ENCODE assay signal across 21 mouse cellular contexts in the genomic region with DNA sequence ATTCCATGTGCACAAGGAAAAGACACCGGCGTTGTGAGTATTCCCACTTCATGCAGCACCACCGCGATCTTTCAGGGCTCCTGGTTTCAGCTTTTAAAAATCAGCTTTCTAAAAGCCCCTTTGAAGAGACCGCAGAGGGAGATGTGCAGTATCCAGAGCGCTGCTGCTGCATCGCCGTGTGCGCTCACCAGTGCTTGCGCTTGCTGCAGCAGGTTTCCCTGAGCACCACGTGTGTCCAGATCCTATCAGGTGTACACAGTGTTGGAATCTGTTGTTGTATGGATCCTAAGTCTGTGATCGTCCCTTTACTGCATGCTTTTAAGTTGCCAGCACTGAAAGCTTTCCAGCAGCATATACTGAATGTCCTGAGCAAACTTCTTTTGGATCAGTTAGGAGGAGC. TPM values are rescaled to one million over a fixed set of nuclear protein-coding genes. Genes with fewer than 3 reads are reported as not detected.
DNase-seq lines count a peak whose midpoint lies in the region; ATAC-seq lines count a peak whose summit lies in the region.
"Had no signal": no experiment of that assay in that cellular context is flagged by ENCODE, and none has a peak within 500 bp of the region (broad histone marks: within the 10 kb centered on the region; RNA-seq: fewer than 3 reads in every experiment).

No protein-coding gene starts in this region.

- no peak overlapping the region for H3K9ac ChIP-seq in midbrain, embryonic 12.5 days (replicated peaks)
- H3K9ac ChIP-seq in midbrain, embryonic 11.5 days (ENCODE audit: low read length), result no peak overlapping the region
- peak overlapping the region; percentile 3; the same call in 1 of the 2 replicates for H3K9ac ChIP-seq in forebrain, embryonic 14.5 days (ENCODE audit: low read length)
- no peak overlapping the region for H3K9ac ChIP-seq in midbrain, embryonic 16.5 days (ENCODE audit: low read depth, low read length)
- H3K9ac ChIP-seq: embryonic facial prominence, embryonic 13.5 days; heart, embryonic 12.5 days; hindbrain, embryonic 14.5 days; intestine, embryonic 15.5 days had no signal

- no peak overlapping the region for H3K4me2 ChIP-seq in midbrain, embryonic 12.5 days (replicated peaks)
- H3K4me2 ChIP-seq in midbrain, embryonic 11.5 days, result no peak overlapping the region
- H3K4me2 ChIP-seq in forebrain, embryonic 14.5 days (ENCODE audit: low read length), result no peak overlapping the region
- H3K4me2 ChIP-seq in midbrain, embryonic 16.5 days (ENCODE audit: low read length), result no peak overlapping the region
- H3K4me2 ChIP-seq: embryonic facial prominence, embryonic 13.5 days; heart, embryonic 12.5 days; hindbrain, embryonic 14.5 days; intestine, embryonic 15.5 days had no signal

- H3K36me3 ChIP-seq in midbrain, embryonic 12.5 days, result no peaks in the 10 kb centered on the region
- no peaks in the 10 kb centered on the region for H3K36me3 ChIP-seq in midbrain, embryonic 11.5 days (ENCODE audit: control insufficient read depth, insufficient read depth, low read length)
- H3K36me3 ChIP-seq in forebrain, embryonic 14.5 days (ENCODE audit: control insufficient read depth, insufficient read depth, low read length), result 0 out of 2 replicates have a peak, but pooled peaks cover 3% of the 10 kb centered on the region
- no peaks in the 10 kb centered on the region for H3K36me3 ChIP-seq in midbrain, embryonic 16.5 days (ENCODE audit: control insufficient read depth, insufficient read depth, low read length)
- H3K36me3 ChIP-seq in heart, embryonic 10.5 days, result 0 out of 2 replicates have a peak, but pooled peaks cover 2% of the 10 kb centered on the region
- H3K36me3 ChIP-seq: hindbrain, embryonic 10.5 days; intestine, embryonic 15.5 days had no signal

- no peaks in the 10 kb centered on the region for H3K27me3 ChIP-seq in midbrain, embryonic 12.5 days
- no peaks in the 10 kb centered on the region for H3K27me3 ChIP-seq in midbrain, embryonic 11.5 days (ENCODE audit: control insufficient read depth, insufficient read depth, low read length)
- H3K27me3 ChIP-seq in forebrain, embryonic 14.5 days (replicated peaks; ENCODE audit: control insufficient read depth, insufficient read depth, low read length), result no peaks in the 10 kb centered on the region
- no peaks in the 10 kb centered on the region for H3K27me3 ChIP-seq in midbrain, embryonic 16.5 days (ENCODE audit: control insufficient read depth, insufficient read depth, low read depth, low read length)
- no peaks in the 10 kb centered on the region for H3K27me3 ChIP-seq in heart, embryonic 10.5 days (ENCODE audit: insufficient read depth, poor library complexity, severe bottlenecking)
- H3K27me3 ChIP-seq: CH12.LX; embryonic facial prominence, embryonic 13.5 days; heart, embryonic 12.5 days; intestine, embryonic 15.5 days had no signal

- no peak overlapping the region for H3K4me3 ChIP-seq in midbrain, embryonic 12.5 days
- H3K4me3 ChIP-seq in midbrain, embryonic 11.5 days (ENCODE audit: low read depth, low read length), result no peak overlapping the region
- no peak overlapping the region for H3K4me3 ChIP-seq in forebrain, embryonic 14.5 days (ENCODE audit: low read depth, low read length)
- H3K4me3 ChIP-seq in midbrain, embryonic 16.5 days (ENCODE audit: low read depth, low read length), result no peak overlapping the region
- no peak overlapping the region for H3K4me3 ChIP-seq in heart, embryonic 10.5 days
- H3K4me3 ChIP-seq: embryonic facial prominence, embryonic 13.5 days; heart, embryonic 12.5 days; hindbrain, embryonic 10.5 days; intestine, embryonic 15.5 days had no signal

- H3K27ac ChIP-seq in midbrain, embryonic 12.5 days (replicated peaks), result no peak overlapping the region
- no peak overlapping the region for H3K27ac ChIP-seq in midbrain, embryonic 11.5 days (ENCODE audit: low read depth, low read length)
- H3K27ac ChIP-seq in forebrain, embryonic 14.5 days (ENCODE audit: low read depth, low read length), result no peak overlapping the region
- no peak overlapping the region for H3K27ac ChIP-seq in midbrain, embryonic 16.5 days (ENCODE audit: low read length)
- no peak overlapping the region for H3K27ac ChIP-seq in heart, embryonic 10.5 days
- H3K27ac ChIP-seq: embryonic facial prominence, embryonic 13.5 days; hindbrain, embryonic 10.5 days; hindbrain, embryonic 14.5 days; intestine, embryonic 15.5 days had no signal

- H3K9me3 ChIP-seq in midbrain, embryonic 12.5 days, result no peaks in the 10 kb centered on the region
- no peaks in the 10 kb centered on the region for H3K9me3 ChIP-seq in midbrain, embryonic 11.5 days (ENCODE audit: control insufficient read depth, low read length)
- H3K9me3 ChIP-seq in forebrain, embryonic 14.5 days (replicated peaks; ENCODE audit: control insufficient read depth, low read length), result no peaks in the 10 kb centered on the region
- H3K9me3 ChIP-seq in midbrain, embryonic 16.5 days (replicated peaks; ENCODE audit: control insufficient read depth, low read length, poor library complexity, severe bottlenecking), result no peaks in the 10 kb centered on the region
- H3K9me3 ChIP-seq in heart, embryonic 10.5 days, result no peaks in the 10 kb centered on the region
- H3K9me3 ChIP-seq: embryonic facial prominence, embryonic 13.5 days; G1E; heart, embryonic 12.5 days; hindbrain, embryonic 10.5 days; intestine, embryonic 15.5 days had no signal

- 0 out of 2 replicates have a peak, but pooled peaks have one; percentile 49 for ATAC-seq in midbrain, embryonic 12.5 days (ENCODE audit: low FRiP score, low read depth)
- ATAC-seq in midbrain, embryonic 11.5 days (ENCODE audit: low FRiP score), result no peak
- 0 out of 2 replicates have a peak, but pooled peaks have one; percentile 31 for ATAC-seq in forebrain, embryonic 14.5 days
- peak; percentile 48; the same call in 1 of the 2 replicates for ATAC-seq in midbrain, embryonic 16.5 days
- ATAC-seq: intestine, embryonic 15.5 days had no signal

- H3K4me1 ChIP-seq in midbrain, embryonic 12.5 days, result peaks cover 21% of the 10 kb centered on the region; the same call in 1 of the 2 replicates
- H3K4me1 ChIP-seq in midbrain, embryonic 11.5 days (ENCODE audit: control insufficient read depth, insufficient read depth, low read length), result peaks cover 3% of the 10 kb centered on the region
- H3K4me1 ChIP-seq in forebrain, embryonic 14.5 days (ENCODE audit: control insufficient read depth, insufficient read depth, low read length), result peaks cover 3% of the 10 kb centered on the region; the same call in 1 of the 2 replicates
- H3K4me1 ChIP-seq in midbrain, embryonic 16.5 days (ENCODE audit: control insufficient read depth, insufficient read depth, low read length), result no peaks in the 10 kb centered on the region
- H3K4me1 ChIP-seq in heart, embryonic 10.5 days, result no peaks in the 10 kb centered on the region
- H3K4me1 ChIP-seq: embryonic facial prominence, embryonic 13.5 days; intestine, embryonic 15.5 days had no signal

- WGBS in midbrain, embryonic 12.5 days, result 45% methylated on average over 12 of the region's 12 CpGs
- WGBS in midbrain, embryonic 11.5 days, result 46% methylated on average over 12 of the region's 12 CpGs
- 26% methylated on average over 12 of the region's 12 CpGs for WGBS in forebrain, embryonic 14.5 days
- WGBS in midbrain, embryonic 16.5 days, result 39% methylated on average over 12 of the region's 12 CpGs
- WGBS in heart, embryonic 10.5 days, result 78% methylated on average over 12 of the region's 12 CpGs

- no peak for DNase-seq in midbrain, embryonic 11.5 days (ENCODE audit: low spot score, missing footprints)
- peak; percentile 13 for DNase-seq in R1 (ENCODE audit: low read depth, low spot score)
- DNase-seq in forebrain, embryonic 14.5 days (ENCODE audit: low spot score), result no peak
- no peak for DNase-seq in heart, embryonic 10.5 days (ENCODE audit: low spot score)
- no peak for DNase-seq in kidney, adult 9 months
- DNase-seq in left cerebral cortex, adult 9 months (ENCODE audit: low spot score in 2 of 2), result no peak
- DNase-seq: adrenal gland, postnatal 10 days; cerebellum, adult 11-12 months; cerebellum, adult 9-10 months; cerebellum, postnatal 36 days; gastrocnemius, postnatal 10 days; heart, adult 18-20 months had no signal

RNA-seq across cellular contexts. Expression of gene Lyst, which starts 45.0 kb away (rescaled TPM):
- 3.8 and 4.7 TPM in 2 replicates for polyA plus RNA-seq in midbrain, embryonic 12.5 days (2016; fragmentation: Nextera tagmentation; extraction: Ambion mirVana)
- 1.8 and 2.5 TPM in 2 replicates for polyA plus RNA-seq in midbrain, embryonic 11.5 days (2014; fragmentation: Nextera tagmentation; extraction: Ambion mirVana)
- 2.8 and 5.1 TPM in 2 replicates for polyA plus RNA-seq in forebrain, embryonic 14.5 days (2014; fragmentation: Nextera tagmentation; extraction: Ambion mirVana)
- polyA plus RNA-seq in midbrain, embryonic 16.5 days (2015; fragmentation: Nextera tagmentation; extraction: Ambion mirVana), result 3.9 and 4.5 TPM in 2 replicates
- 1.9 and 2.9 TPM in 2 replicates for polyA plus RNA-seq in heart, embryonic 10.5 days (2016; fragmentation: Nextera tagmentation; extraction: Ambion mirVana)
